Mouse (Mus musculus) spleen, adult 2 months (tissue): ENCODE data around the gene Tm4sf5.

ENCODE experiments used
- CTCF ChIP-seq: fragments of 200-500 bp; IDR thresholded peaks from 2 replicates; pipeline ENCODE4 v1.5.1; 2011; ENCODE audit warnings: mild to moderate bottlenecking, inconsistent platforms; ENCODE audit not compliant: insufficient read depth, insufficient read length, insufficient replicate concordance; ENCODE audit errors: extremely low read depth
- POLR2A ChIP-seq: fragments of 200-500 bp; IDR thresholded peaks from 2 replicates; pipeline ENCODE4 v1.6.1; 2011; ENCODE audit warnings: low read depth, low read length, inconsistent platforms

DNA sequence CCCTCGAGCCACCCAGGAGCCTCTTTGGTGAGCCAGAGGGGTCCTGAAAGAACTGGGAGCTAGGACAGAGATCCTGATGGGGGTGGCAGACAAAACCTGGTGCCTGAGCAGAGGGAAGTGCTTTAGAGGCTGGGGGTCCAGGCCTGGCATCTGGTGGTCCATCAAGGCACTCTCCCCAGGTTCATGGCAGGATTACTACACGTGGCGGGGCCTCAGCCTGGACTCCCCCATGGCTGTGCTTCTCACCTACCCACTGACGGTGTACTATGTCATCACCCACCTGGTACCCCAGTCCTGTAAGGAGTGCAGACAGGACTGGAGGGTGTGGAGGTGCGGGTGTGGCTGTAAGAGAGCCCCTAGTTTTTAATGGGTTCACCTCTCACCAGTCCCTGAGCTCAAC is 41.1 kb upstream of the Tm4sf5 start:
- TF ChIP-seq CTCF = no peak
- no peak for TF ChIP-seq POLR2A
